28 mouse cellular contexts compared by ENCODE assay signal in genomic region chr10:115805987-115806386, GRCm38 (mm10). TPM values are rescaled to one million over a fixed set of nuclear protein-coding genes. Genes with fewer than 3 reads are reported as not detected.
DNase-seq lines count a peak whose midpoint lies in the region; ATAC-seq and TF ChIP-seq lines count a peak whose summit lies in the region.
"Had no signal": no experiment of that assay in that cellular context is flagged by ENCODE, and none has a peak within 500 bp of the region (broad histone marks: within the 10 kb centered on the region; RNA-seq: fewer than 3 reads in every experiment).

No protein-coding gene starts in this region.

- no peak overlapping the region for H3K4me3 ChIP-seq in lung, postnatal 0 days (ENCODE audit: low read depth, low read length)
- no peak overlapping the region for H3K4me3 ChIP-seq in intestine, embryonic 16.5 days (ENCODE audit: low read length)
- no peak overlapping the region for H3K4me3 ChIP-seq in midbrain, embryonic 16.5 days (ENCODE audit: low read depth, low read length)
- no peak overlapping the region for H3K4me3 ChIP-seq in forebrain, postnatal 0 days (ENCODE audit: low read depth, low read length)
- H3K4me3 ChIP-seq: embryonic facial prominence, embryonic 13.5 days; erythroblast, embryonic 14.5 days; heart, embryonic 12.5 days; hindbrain, embryonic 12.5 days; limb, embryonic 13.5 days; liver, embryonic 12.5 days had no signal

- no peak for TF ChIP-seq CTCF in lung, postnatal 0 days (IDR thresholded peaks at IDR 0.05)
- no peak for TF ChIP-seq CTCF in forebrain, postnatal 0 days (IDR thresholded peaks at IDR 0.05; ENCODE audit: low read depth)

- H3K27me3 ChIP-seq in lung, postnatal 0 days (replicated peaks; ENCODE audit: insufficient read depth, low read length): no peaks in the 10 kb centered on the region
- no peaks in the 10 kb centered on the region for H3K27me3 ChIP-seq in intestine, embryonic 16.5 days (replicated peaks; ENCODE audit: control insufficient read depth, insufficient read depth, low read length)
- H3K27me3 ChIP-seq in midbrain, embryonic 16.5 days (ENCODE audit: control insufficient read depth, insufficient read depth, low read depth, low read length): no peaks in the 10 kb centered on the region
- H3K27me3 ChIP-seq in forebrain, postnatal 0 days (ENCODE audit: insufficient read depth, low read length): no peaks in the 10 kb centered on the region
- H3K27me3 ChIP-seq: embryonic facial prominence, embryonic 13.5 days; heart, embryonic 12.5 days; hindbrain, embryonic 12.5 days; limb, embryonic 13.5 days; liver, embryonic 12.5 days had no signal

- no peak for TF ChIP-seq EP300 in lung, postnatal 0 days (IDR thresholded peaks at IDR 0.05)

- DNase-seq in lung, postnatal 0 days (ENCODE audit: low spot score): peak; percentile 37
- DNase-seq in lung, adult 18-20 months: no peak
- DNase-seq in brain, adult 2 months (ENCODE audit: low read depth, low spot score): peak; percentile 5
- no peak for DNase-seq in B cell, adult 2 months
- DNase-seq in forebrain, postnatal 0 days: no peak
- DNase-seq: adrenal gland, postnatal 36 days; cerebellum, adult 18-20 months; cerebellum, postnatal 25 days; embryo, embryonic 11 days; gastrocnemius, postnatal 10 days; heart, adult 18-20 months; heart, postnatal 10 days; kidney, adult 9 months; kidney, postnatal 36 days; lung, adult 2 months; lung, postnatal 4 days; thymus, adult 2 months; thymus, postnatal 4 days had no signal

- no peak overlapping the region for H3K4me2 ChIP-seq in lung, postnatal 0 days (replicated peaks; ENCODE audit: low read depth, low read length)
- no peak overlapping the region for H3K4me2 ChIP-seq in intestine, embryonic 16.5 days (ENCODE audit: low read depth, low read length)
- no peak overlapping the region for H3K4me2 ChIP-seq in midbrain, embryonic 16.5 days (ENCODE audit: low read length)
- H3K4me2 ChIP-seq in forebrain, postnatal 0 days (ENCODE audit: low read depth): no peak overlapping the region
- H3K4me2 ChIP-seq: embryonic facial prominence, embryonic 13.5 days; heart, embryonic 12.5 days; hindbrain, embryonic 12.5 days; limb, embryonic 13.5 days; liver, embryonic 12.5 days; midbrain, embryonic 11.5 days had no signal

- H3K9ac ChIP-seq in lung, postnatal 0 days (replicated peaks; ENCODE audit: low read depth): no peak overlapping the region
- H3K9ac ChIP-seq in intestine, embryonic 16.5 days (ENCODE audit: low read depth, low read length): no peak overlapping the region
- H3K9ac ChIP-seq in midbrain, embryonic 16.5 days (ENCODE audit: low read depth, low read length): no peak overlapping the region
- no peak overlapping the region for H3K9ac ChIP-seq in forebrain, postnatal 0 days
- H3K9ac ChIP-seq: embryonic facial prominence, embryonic 13.5 days; heart, embryonic 12.5 days; hindbrain, embryonic 12.5 days; limb, embryonic 13.5 days; liver, embryonic 12.5 days had no signal

- H3K36me3 ChIP-seq in lung, postnatal 0 days (ENCODE audit: insufficient read depth, low read length): no peaks in the 10 kb centered on the region
- no peaks in the 10 kb centered on the region for H3K36me3 ChIP-seq in intestine, embryonic 16.5 days (ENCODE audit: control insufficient read depth, insufficient read depth, low read length)
- no peaks in the 10 kb centered on the region for H3K36me3 ChIP-seq in midbrain, embryonic 16.5 days (ENCODE audit: control insufficient read depth, insufficient read depth, low read length)
- H3K36me3 ChIP-seq in forebrain, postnatal 0 days (ENCODE audit: insufficient read depth): no peaks in the 10 kb centered on the region
- H3K36me3 ChIP-seq: embryonic facial prominence, embryonic 13.5 days; heart, embryonic 12.5 days; hindbrain, embryonic 12.5 days; limb, embryonic 13.5 days; liver, embryonic 12.5 days had no signal

- whole genome bisulfite sequencing in lung, postnatal 0 days: 42% methylated on average over 5 of the region's 5 CpGs
- 63% methylated on average over 5 of the region's 5 CpGs for WGBS in intestine, embryonic 16.5 days
- 89% methylated on average over 5 of the region's 5 CpGs for WGBS in midbrain, embryonic 16.5 days
- WGBS in forebrain, postnatal 0 days: 89% methylated on average over 5 of the region's 5 CpGs

- ATAC-seq in lung, postnatal 0 days: peak; percentile 53; the same call in 1 of the 2 replicates
- ATAC-seq in intestine, embryonic 16.5 days: peak; percentile 50
- ATAC-seq in midbrain, embryonic 16.5 days: no peak
- ATAC-seq in forebrain, postnatal 0 days: no peak
- ATAC-seq: forebrain, embryonic 14.5 days; liver, embryonic 12.5 days had no signal

- H3K4me1 ChIP-seq in lung, postnatal 0 days (ENCODE audit: insufficient read depth, low read depth, low read length): no peaks in the 10 kb centered on the region
- H3K4me1 ChIP-seq in intestine, embryonic 16.5 days (ENCODE audit: control insufficient read depth, insufficient read depth, low read length): no peaks in the 10 kb centered on the region
- no peaks in the 10 kb centered on the region for H3K4me1 ChIP-seq in midbrain, embryonic 16.5 days (ENCODE audit: control insufficient read depth, insufficient read depth, low read length)
- H3K4me1 ChIP-seq in forebrain, postnatal 0 days (ENCODE audit: insufficient read depth): no peaks in the 10 kb centered on the region
- H3K4me1 ChIP-seq: embryonic facial prominence, embryonic 13.5 days; heart, embryonic 12.5 days; hindbrain, embryonic 12.5 days had no signal

- H3K27ac ChIP-seq in lung, postnatal 0 days (ENCODE audit: low read length): no peak overlapping the region
- no peak overlapping the region for H3K27ac ChIP-seq in intestine, embryonic 16.5 days (ENCODE audit: low read length)
- no peak overlapping the region for H3K27ac ChIP-seq in midbrain, embryonic 16.5 days (ENCODE audit: low read length)
- no peak overlapping the region for H3K27ac ChIP-seq in forebrain, postnatal 0 days (ENCODE audit: low read depth, low read length)
- H3K27ac ChIP-seq: embryonic facial prominence, embryonic 13.5 days; hindbrain, embryonic 12.5 days; limb, embryonic 13.5 days; liver, embryonic 12.5 days had no signal

- no peaks in the 10 kb centered on the region for H3K9me3 ChIP-seq in lung, postnatal 0 days (ENCODE audit: low read length)
- no peaks in the 10 kb centered on the region for H3K9me3 ChIP-seq in intestine, embryonic 16.5 days (ENCODE audit: control insufficient read depth, low read length)
- H3K9me3 ChIP-seq in midbrain, embryonic 16.5 days (replicated peaks; ENCODE audit: control insufficient read depth, low read length, poor library complexity, severe bottlenecking): no peaks in the 10 kb centered on the region
- no peaks in the 10 kb centered on the region for H3K9me3 ChIP-seq in forebrain, postnatal 0 days (ENCODE audit: low read length)
- H3K9me3 ChIP-seq: embryonic facial prominence, embryonic 13.5 days; heart, embryonic 12.5 days; hindbrain, embryonic 12.5 days; limb, embryonic 13.5 days; liver, embryonic 12.5 days had no signal

RNA-seq across cellular contexts. Expression of gene Tspan8, which starts 10.6 kb away (rescaled TPM):
- polyA plus RNA-seq in lung, postnatal 0 days (2015; fragmentation: Nextera tagmentation; extraction: Ambion mirVana): 253 and 301 TPM in 2 replicates
- 229 and 235 TPM in 2 replicates for polyA plus RNA-seq in intestine, embryonic 16.5 days (2015; fragmentation: Nextera tagmentation; extraction: Ambion mirVana)
- 0.61 and 1.0 TPM in 2 replicates for polyA plus RNA-seq in midbrain, embryonic 16.5 days (2015; fragmentation: Nextera tagmentation; extraction: Ambion mirVana)
- total RNA-seq in forebrain, postnatal 0 days (2014; rRNA removed): 1.3 and 5.2 TPM in 2 replicates
- polyA plus RNA-seq in forebrain, postnatal 0 days (2015; fragmentation: Nextera tagmentation; extraction: Ambion mirVana): 1.0 and 1.6 TPM in 2 replicates

Comparison
In these comparisons a context has a peak if more than half of its experiments do, and no peak if none do; other contexts are left out.
1. DNase-seq: peak in lung, postnatal 0 days (single experiment) and brain, adult 2 months (single experiment); none in lung, adult 18-20 months (0 of 2), B cell, adult 2 months (0 of 2) and forebrain, postnatal 0 days (single experiment).
2. ATAC-seq: peak in lung, postnatal 0 days (single experiment) and intestine, embryonic 16.5 days (single experiment); none in midbrain, embryonic 16.5 days (single experiment) and forebrain, postnatal 0 days (single experiment).
3. RNA of gene Tspan8, which starts 10.6 kb away (polyA plus RNA-seq): 253 to 301 TPM in lung, postnatal 0 days and 229 to 235 TPM in intestine, embryonic 16.5 days; 0.61 to 1.0 TPM in midbrain, embryonic 16.5 days and 1.0 to 1.6 TPM in forebrain, postnatal 0 days; every median in the first group is over 10 times any median in the second.